Mouse (Mus musculus) CD4-positive, CD25-positive, alpha-beta regulatory T cell (primary cell): ENCODE measurements around the gene Mgat4e. TPM values are rescaled to one million over a fixed set of nuclear protein-coding genes. Genes with fewer than 3 reads are reported as not detected.

Source experiments
- polyA plus RNA-seq: library from polyadenylated mRNA; unstranded; fragments of 100-300 nt; shearing (Covaris generic); gene quantifications from one replicate; pipeline ENCODE4 v1.2.1, GENCODE M21; 2017

The Mgat4e gene
- polyA plus RNA-seq, result 0.13 TPM

DNA sequence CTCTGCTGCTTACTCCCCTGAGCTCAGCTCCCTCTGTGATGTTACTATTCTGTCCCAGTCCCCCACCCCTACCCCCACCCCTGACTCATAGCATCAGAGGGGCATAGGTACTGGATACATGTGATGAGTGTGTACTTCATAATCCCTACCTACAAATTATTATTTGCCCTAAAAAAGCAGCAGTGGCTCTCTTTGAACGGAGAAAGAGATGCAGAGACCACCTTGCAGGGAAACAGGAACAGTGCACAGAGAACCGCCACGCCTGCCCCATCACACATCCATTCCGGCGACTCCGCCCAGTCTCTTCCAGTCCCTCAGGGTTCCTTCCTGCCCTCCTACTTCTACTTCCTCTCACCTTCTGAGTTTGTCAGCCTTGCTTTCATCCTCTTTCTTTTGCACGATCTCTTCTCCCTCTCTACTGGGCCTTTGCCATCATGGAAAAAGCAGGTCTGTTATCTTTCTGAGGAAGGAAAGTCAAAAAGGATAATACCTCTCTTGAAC lies at the start of gene Mgat4e:
Gene Mgat4e, minus strand, starts transcription at position 51 of the 501 bp plus-strand sequence.

GRCm38 (mm10) chr1:134559976-134560375 lies 10.5 kb upstream of the Mgat4e start, which contains the start of gene Kdm5b:
Kdm5b (plus strand) TSS chr1:134560171.

DNA sequence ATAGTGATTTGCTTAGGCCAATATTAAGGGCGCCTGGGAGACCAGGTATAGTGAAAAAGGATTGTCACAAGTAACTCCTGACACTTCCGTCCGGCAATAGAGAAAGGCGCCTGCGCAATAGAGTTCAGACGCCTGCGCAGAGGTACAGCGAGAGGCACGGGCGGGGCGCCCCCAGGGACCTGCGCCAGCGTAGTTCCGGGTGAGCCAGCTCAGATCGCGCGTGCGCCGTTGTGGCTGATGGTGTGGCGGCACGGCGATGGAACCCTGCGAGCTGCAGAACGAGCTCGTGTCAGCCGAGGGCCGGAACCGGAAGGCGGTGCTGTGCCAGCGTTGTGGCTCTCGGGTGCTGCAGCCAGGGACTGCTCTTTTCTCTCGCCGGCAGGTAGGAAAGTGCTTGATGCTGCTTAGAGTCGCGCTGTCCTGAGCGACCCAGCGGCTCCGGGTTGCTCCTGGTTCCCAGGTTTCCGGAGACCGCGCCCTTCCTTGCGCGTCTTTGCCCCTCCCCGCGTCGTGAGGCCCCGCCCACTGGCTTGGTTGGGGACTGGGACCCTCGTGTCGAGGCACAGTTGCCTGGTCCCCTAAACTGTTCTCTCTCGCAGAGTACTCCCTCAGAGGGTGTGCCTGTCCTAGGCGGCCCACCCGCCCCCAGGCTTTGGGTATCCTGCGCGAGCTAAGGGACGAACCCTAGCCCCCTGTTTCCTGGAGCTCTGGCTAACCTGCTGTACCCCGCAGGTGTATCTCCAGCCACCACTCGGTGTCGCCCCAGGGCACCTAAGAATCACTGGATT lies 54.9 kb downstream of the Mgat4e start, which contains the start of gene Rabif:
Gene Rabif, plus strand, starts transcription at position 221 of the 788 bp plus-strand sequence.

Other genes with a start within 250 kb of the Mgat4e start
- 0.13 TPM for gene Ppfia4, start 216.8 kb downstream of the Mgat4e start, polyA plus RNA-seq
- 64.3 TPM for gene Tmem183a, start 187.7 kb downstream of the Mgat4e start, polyA plus RNA-seq
- not detected for gene 4933406M09Rik, start 163.7 kb downstream of the Mgat4e start, polyA plus RNA-seq
- gene Cyb5r1, start 144.1 kb downstream of the Mgat4e start, polyA plus RNA-seq, result 27.7 TPM
- 82.3 TPM for gene Adipor1, start 134.3 kb downstream of the Mgat4e start, polyA plus RNA-seq
- 21.6 TPM for gene Klhl12, start 94.2 kb downstream of the Mgat4e start, polyA plus RNA-seq
- gene Rabif, start 55.0 kb downstream of the Mgat4e start, polyA plus RNA-seq, result 42.0 TPM
- gene Kdm5b, start 10.5 kb upstream of the Mgat4e start, polyA plus RNA-seq, result 59.6 TPM
- gene Syt2, start 97.0 kb upstream of the Mgat4e start, polyA plus RNA-seq, result 0.18 TPM